Mouse (Mus musculus): ENCODE measurements around the gene Gm11627.
A peak's percentile ranks its signal among the peaks of the same experiment; 100 is the strongest.

DNA sequence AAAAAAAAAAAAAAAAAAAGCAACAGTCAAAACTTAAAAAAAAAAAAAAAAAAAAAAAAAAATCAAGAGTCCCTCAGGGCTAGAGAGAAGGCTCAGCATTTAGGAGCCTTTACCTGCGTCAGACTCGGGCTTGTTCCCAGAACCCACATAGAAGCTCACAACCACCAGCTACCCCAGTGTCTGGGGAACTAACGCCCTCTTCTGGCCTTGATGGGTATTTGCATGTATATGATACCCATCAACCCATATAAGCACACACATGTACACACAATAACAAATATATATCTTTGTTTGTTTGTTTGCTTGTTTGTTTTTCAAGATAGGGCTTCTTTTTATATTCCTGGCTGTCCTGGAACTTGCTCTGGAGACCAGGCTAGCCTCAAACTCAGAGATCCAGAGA is 8.3 kb upstream of the Gm11627 start:
- TF ChIP-seq CTCF (IDR thresholded peaks at IDR 0.05; ENCODE audit: low read depth), result 0 out of 2 replicates have a peak, but pooled peaks have one; percentile 5
- no peak for TF ChIP-seq EP300 (IDR thresholded peaks at IDR 0.05; ENCODE audit: low read depth)
